Mouse (Mus musculus): Measurements from ENCODE around the gene Hnrnpa0. TPM values are rescaled to one million over a fixed set of nuclear protein-coding genes. Genes with fewer than 3 reads are reported as not detected.

Gene Hnrnpa0
- polyA plus RNA-seq (2015; fragmentation: Nextera tagmentation; extraction: Ambion mirVana) = 32.8 and 33.5 TPM in 2 replicates

GRCm38 (mm10) chr13:58128396-58128767 is at the start of gene Hnrnpa0:
Gene Hnrnpa0, minus strand, starts transcription at chr13:58128556.
- no peaks in the 10 kb centered on the region for H3K27me3 ChIP-seq
- peak within 1 kb of the TSS; percentile 99 for H3K27ac ChIP-seq (replicated peaks)
- WGBS = 1% methylated on average over 40 of the region's 62 CpGs
- peak within 1 kb of the TSS; percentile 63 for H3K4me2 ChIP-seq (replicated peaks)
- H3K9me3 ChIP-seq (replicated peaks) = no peaks in the 10 kb centered on the region
- peak within 1 kb of the TSS; percentile 94 for H3K9ac ChIP-seq
- H3K4me3 ChIP-seq (replicated peaks) = peak within 1 kb of the TSS; percentile 87
- H3K4me1 ChIP-seq = peaks cover 16% of the 10 kb centered on the region
- peak; percentile 96 for ATAC-seq (ENCODE audit: insufficient number of reproducible peaks, low FRiP score, low TSS enrichment, low read depth)
- no peaks in the 10 kb centered on the region for H3K36me3 ChIP-seq

GRCm38 (mm10) chr13:58177511-58178208 is 49.3 kb upstream of the Hnrnpa0 start:
- no peak for ATAC-seq (ENCODE audit: insufficient number of reproducible peaks, low FRiP score, low TSS enrichment, low read depth)
- Histone ChIP-seq H3K27me3 (no peaks in the 10 kb centered on the region), H3K4me3 (replicated peaks) (no peak overlapping the region), H3K9me3 (replicated peaks) (no peaks in the 10 kb centered on the region), H3K27ac (replicated peaks) (no peak overlapping the region), H3K4me2 (replicated peaks) (no peak overlapping the region), H3K36me3 (peaks cover 70% of the 10 kb centered on the region), H3K9ac (no peak overlapping the region), H3K4me1 (no peaks in the 10 kb centered on the region)
- 87% methylated on average over 9 of the region's 9 CpGs for WGBS

- Histone ChIP-seq H3K4me3 (replicated peaks) (no peak overlapping the region), H3K9ac (no peak overlapping the region), H3K27ac (replicated peaks) (no peak overlapping the region), H3K4me2 (replicated peaks) (no peak overlapping the region), H3K27me3 (no peaks in the 10 kb centered on the region), H3K9me3 (replicated peaks) (no peaks in the 10 kb centered on the region), H3K4me1 (no peaks in the 10 kb centered on the region), H3K36me3 (peaks cover 62% of the 10 kb centered on the region)
- WGBS = 84% methylated on average over 3 of the region's 3 CpGs
- no peak for ATAC-seq (ENCODE audit: insufficient number of reproducible peaks, low FRiP score, low TSS enrichment, low read depth)
Measured at GRCm38 (mm10) chr13:58176105-58176504, 47.7 kb upstream of the Hnrnpa0 start.

GRCm38 (mm10) chr13:58168119-58168518 is 39.8 kb upstream of the Hnrnpa0 start:
- no peak overlapping the region for H3K27ac ChIP-seq (replicated peaks)
- H3K9ac ChIP-seq = no peak overlapping the region
- no peak for ATAC-seq (ENCODE audit: insufficient number of reproducible peaks, low FRiP score, low TSS enrichment, low read depth)
- no peaks in the 10 kb centered on the region for H3K9me3 ChIP-seq (replicated peaks)
- peaks cover 30% of the 10 kb centered on the region for H3K36me3 ChIP-seq
- H3K27me3 ChIP-seq = no peaks in the 10 kb centered on the region
- H3K4me1 ChIP-seq = no peaks in the 10 kb centered on the region
- no peak overlapping the region for H3K4me3 ChIP-seq (replicated peaks)
- no peak overlapping the region for H3K4me2 ChIP-seq (replicated peaks)

GRCm38 (mm10) chr13:58163343-58163742 is 35.0 kb upstream of the Hnrnpa0 start:
- no peak for ATAC-seq (ENCODE audit: insufficient number of reproducible peaks, low FRiP score, low TSS enrichment, low read depth)
- 95% methylated on average over 12 of the region's 12 CpGs for WGBS

GRCm38 (mm10) chr13:58160761-58161160 is 32.4 kb upstream of the Hnrnpa0 start:
- H3K27me3 ChIP-seq = no peaks in the 10 kb centered on the region
- H3K36me3 ChIP-seq = peaks cover 34% of the 10 kb centered on the region
- H3K27ac ChIP-seq (replicated peaks) = no peak overlapping the region
- WGBS = 94% methylated on average over 15 of the region's 15 CpGs
- H3K4me3 ChIP-seq (replicated peaks) = no peak overlapping the region
- peaks cover 9% of the 10 kb centered on the region for H3K4me1 ChIP-seq
- no peak overlapping the region for H3K9ac ChIP-seq
- ATAC-seq (ENCODE audit: insufficient number of reproducible peaks, low FRiP score, low TSS enrichment, low read depth) = no peak
- peaks cover 3% of the 10 kb centered on the region; the same call in 1 of the 2 replicates for H3K9me3 ChIP-seq (replicated peaks)
- no peak overlapping the region for H3K4me2 ChIP-seq (replicated peaks)

More at GRCm38 (mm10) chr13:58163343-58163742, 35.0 kb upstream of the Hnrnpa0 start:
- H3K4me3 ChIP-seq (replicated peaks) = no peak overlapping the region
- peaks cover 3% of the 10 kb centered on the region; the same call in 1 of the 2 replicates for H3K9me3 ChIP-seq (replicated peaks)
- H3K27me3 ChIP-seq = no peaks in the 10 kb centered on the region
- peaks cover 2% of the 10 kb centered on the region; the same call in 1 of the 2 replicates for H3K4me1 ChIP-seq
- peaks cover 39% of the 10 kb centered on the region for H3K36me3 ChIP-seq
- no peak overlapping the region for H3K4me2 ChIP-seq (replicated peaks)
- H3K9ac ChIP-seq = no peak overlapping the region
- no peak overlapping the region for H3K27ac ChIP-seq (replicated peaks)

GRCm38 (mm10) chr13:58158099-58158912 is 29.9 kb upstream of the Hnrnpa0 start:
- H3K4me1 ChIP-seq = peaks cover 9% of the 10 kb centered on the region
- H3K9ac ChIP-seq = peak overlapping the region; percentile 62
- peak overlapping the region; percentile 83 for H3K27ac ChIP-seq (replicated peaks)
- H3K4me3 ChIP-seq (replicated peaks) = peak overlapping the region; percentile 87
- peaks cover 3% of the 10 kb centered on the region; the same call in 1 of the 2 replicates for H3K9me3 ChIP-seq (replicated peaks)
- no peaks in the 10 kb centered on the region for H3K27me3 ChIP-seq
- H3K36me3 ChIP-seq = peaks cover 26% of the 10 kb centered on the region
- 5% methylated on average over 16 of the region's 16 CpGs for WGBS
- peak; percentile 9; the same call in 1 of the 2 replicates for ATAC-seq (ENCODE audit: insufficient number of reproducible peaks, low FRiP score, low TSS enrichment, low read depth)
- peak overlapping the region; percentile 94 for H3K4me2 ChIP-seq (replicated peaks)

- Histone ChIP-seq H3K36me3 (peaks cover 21% of the 10 kb centered on the region), H3K9me3 (replicated peaks) (peaks cover 1% of the 10 kb centered on the region; the same call in 1 of the 2 replicates), H3K27ac (replicated peaks) (peak within 1 kb of the TSS; percentile 83), H3K9ac (peak within 1 kb of the TSS; percentile 62), H3K4me1 (peaks cover 9% of the 10 kb centered on the region), H3K4me2 (replicated peaks) (peak within 1 kb of the TSS; percentile 94), H3K4me3 (replicated peaks) (peak within 1 kb of the TSS; percentile 87), H3K27me3 (no peaks in the 10 kb centered on the region)
- peak; percentile 76 for ATAC-seq (ENCODE audit: insufficient number of reproducible peaks, low FRiP score, low TSS enrichment, low read depth)
- under 1% methylated on average over 30 of the region's 30 CpGs for WGBS
Measured at GRCm38 (mm10) chr13:58157447-58158098, 29.2 kb upstream of the Hnrnpa0 start, which contains the start of gene Idnk. Gene Idnk, plus strand, starts transcription at chr13:58157649.

GRCm38 (mm10) chr13:58157036-58157435 is 28.7 kb upstream of the Hnrnpa0 start:
- H3K27me3 ChIP-seq = no peaks in the 10 kb centered on the region
- peak overlapping the region; percentile 94 for H3K4me2 ChIP-seq (replicated peaks)
- WGBS = 25% methylated on average over 8 of the region's 8 CpGs
- H3K4me3 ChIP-seq (replicated peaks) = peak overlapping the region; percentile 87
- H3K36me3 ChIP-seq = peaks cover 18% of the 10 kb centered on the region
- H3K27ac ChIP-seq (replicated peaks) = peak overlapping the region; percentile 83; the same call in 1 of the 2 replicates
- H3K9ac ChIP-seq = 0 out of 2 replicates have a peak overlapping the region, but pooled peaks have one; percentile 62
- no peak for ATAC-seq (ENCODE audit: insufficient number of reproducible peaks, low FRiP score, low TSS enrichment, low read depth)
- peaks cover 9% of the 10 kb centered on the region for H3K4me1 ChIP-seq
- no peaks in the 10 kb centered on the region for H3K9me3 ChIP-seq (replicated peaks)

- no peaks in the 10 kb centered on the region for H3K27me3 ChIP-seq
- peaks cover 9% of the 10 kb centered on the region for H3K4me1 ChIP-seq
- ATAC-seq (ENCODE audit: insufficient number of reproducible peaks, low FRiP score, low TSS enrichment, low read depth) = no peak
- no peak overlapping the region for H3K4me3 ChIP-seq (replicated peaks)
- no peak overlapping the region for H3K9ac ChIP-seq
- H3K9me3 ChIP-seq (replicated peaks) = no peaks in the 10 kb centered on the region
- no peak overlapping the region for H3K27ac ChIP-seq (replicated peaks)
- H3K36me3 ChIP-seq = peaks cover 11% of the 10 kb centered on the region
- H3K4me2 ChIP-seq (replicated peaks) = no peak overlapping the region
- WGBS = 82% methylated on average over 2 of the region's 2 CpGs
Measured at GRCm38 (mm10) chr13:58156031-58156430, 27.7 kb upstream of the Hnrnpa0 start.

GRCm38 (mm10) chr13:58150442-58150841 is 22.1 kb upstream of the Hnrnpa0 start:
- H3K9ac ChIP-seq = no peak overlapping the region
- H3K27ac ChIP-seq (replicated peaks) = no peak overlapping the region
- no peaks in the 10 kb centered on the region for H3K27me3 ChIP-seq
- peaks cover 5% of the 10 kb centered on the region; the same call in 1 of the 2 replicates for H3K4me1 ChIP-seq
- 78% methylated on average over 11 of the region's 11 CpGs for WGBS
- no peak for ATAC-seq (ENCODE audit: insufficient number of reproducible peaks, low FRiP score, low TSS enrichment, low read depth)
- no peak overlapping the region for H3K4me2 ChIP-seq (replicated peaks)
- no peak overlapping the region for H3K4me3 ChIP-seq (replicated peaks)
- no peaks in the 10 kb centered on the region for H3K9me3 ChIP-seq (replicated peaks)
- no peaks in the 10 kb centered on the region for H3K36me3 ChIP-seq
